Mouse (Mus musculus): ENCODE measurements at regions not wholly inside any gene's neighbourhood (a gene's known extent, or its start where the extent isn't known, plus 50 kb on each side); places are given as distances from the start of the nearest gene placed in this dataset.
"Not testable (repeated sequence)": the region's sequence is repeated elsewhere in the genome, so short reads cannot be mapped to it uniquely, and the experiment has no call there.

GRCm38 (mm10) chr11:121894801-121895200 is 64.8 kb downstream of the Ptchd3 start:
- no peak for DNase-seq

- not testable (repeated sequence) for DNase-seq
Measured at GRCm38 (mm10) chr11:121904393-121904792, 74.3 kb downstream of the Ptchd3 start.

GRCm38 (mm10) chr11:121924631-121925030 is 94.6 kb downstream of the Ptchd3 start:
- not testable (repeated sequence) for DNase-seq

GRCm38 (mm10) chr11:121925043-121925442 is 95.0 kb downstream of the Ptchd3 start:
- peak in 1 of 2 experiments; percentile 1 for DNase-seq

GRCm38 (mm10) chr11:121951726-121952125 is 121.7 kb downstream of the Ptchd3 start:
- peak; percentile 32 to 58 for DNase-seq

- DNase-seq = peak; percentile 30 to 45
Measured at GRCm38 (mm10) chr11:121956367-121957235, 126.6 kb downstream of the Ptchd3 start.

GRCm38 (mm10) chr11:121958735-121959134 is 128.7 kb downstream of the Ptchd3 start:
- DNase-seq = not testable (repeated sequence)

- not testable (repeated sequence) for DNase-seq
Measured at GRCm38 (mm10) chr11:121964111-121964510, 134.1 kb downstream of the Ptchd3 start.

- not testable (repeated sequence) for DNase-seq
Measured at GRCm38 (mm10) chr11:121965911-121966310, 135.9 kb downstream of the Ptchd3 start.
